Mouse (Mus musculus) lung, embryonic 16.5 days (tissue): ENCODE data around the gene Med13. TPM values are rescaled to one million over a fixed set of nuclear protein-coding genes. Genes with fewer than 3 reads are reported as not detected.

Source experiments
- ATAC-seq: fragments of 200-750 bp; cut with Nextera tagmentation; 2 replicates; pipeline ENCODE4 v1.8.0; 2017; ENCODE audit warnings: low read depth, mild to moderate bottlenecking, moderate library complexity
- H3K27ac ChIP-seq: fragments of 300-500 bp; sonication (generic); 2 replicates; pipeline ENCODE4 v1.5.1; 2014; ENCODE audit warnings: mild to moderate bottlenecking, control low read depth, low read length
- H3K27me3 ChIP-seq: fragments of 300-500 bp; sonication (generic); 2 replicates; pipeline ENCODE4 v1.6.1; 2014; ENCODE audit warnings: low read depth, low read length, mixed read lengths; ENCODE audit not compliant: control insufficient read depth, insufficient read depth
- H3K36me3 ChIP-seq: fragments of 300-500 bp; sonication (generic); 2 replicates; pipeline ENCODE4 v1.6.1; 2014; ENCODE audit warnings: low read length; ENCODE audit not compliant: control insufficient read depth, insufficient read depth
- H3K4me1 ChIP-seq: fragments of 300-500 bp; sonication (generic); replicated peaks from 2 replicates; pipeline ENCODE4 v1.6.1; 2014; ENCODE audit warnings: low read length, mixed read lengths; ENCODE audit not compliant: control insufficient read depth, insufficient read depth
- H3K4me2 ChIP-seq: fragments of 300-500 bp; sonication (generic); 2 replicates; pipeline ENCODE4 v1.6.1; 2014; ENCODE audit warnings: low read depth, low read length, control low read depth
- H3K4me3 ChIP-seq: fragments of 300-500 bp; sonication (generic); 2 replicates; pipeline ENCODE4 v1.5.1; 2014; ENCODE audit warnings: mild to moderate bottlenecking, low read length, control low read depth
- H3K9ac ChIP-seq: fragments of 300-500 bp; sonication (generic); 2 replicates; pipeline ENCODE4 v1.6.1; 2014; ENCODE audit warnings: low read length, control low read depth
- H3K9me3 ChIP-seq: fragments of 300-500 bp; sonication (generic); 2 replicates; pipeline ENCODE4 v1.6.1; 2016; ENCODE audit warnings: low read length; ENCODE audit not compliant: control insufficient read depth
- WGBS: fragments of 180-500 bp; shearing (Covaris S2); extraction: QIAGEN DNeasy Blood & Tissue Kit; methylation state at CpG from one replicate; pipeline ENCODE4 v1.1.7; 2014; 5-methylcytosine and 5-hydroxymethylcytosine counted together
- polyA plus RNA-seq: library from polyadenylated mRNA; unstranded; fragments of >200 nt; fragmentation: Nextera tagmentation; extraction: Ambion mirVana; gene quantifications from 2 replicates; pipeline ENCODE4 v1.2.1, GENCODE M21; 2015

Gene Med13
- polyA plus RNA-seq, 1 experiment from 2014 or later, result 7.5 TPM

GRCm38 (mm10) chr11:86278442-86279102 lies 78.8 kb downstream of the Med13 start:
- WGBS, result 91% methylated on average over 6 of the region's 6 CpGs

DNA sequence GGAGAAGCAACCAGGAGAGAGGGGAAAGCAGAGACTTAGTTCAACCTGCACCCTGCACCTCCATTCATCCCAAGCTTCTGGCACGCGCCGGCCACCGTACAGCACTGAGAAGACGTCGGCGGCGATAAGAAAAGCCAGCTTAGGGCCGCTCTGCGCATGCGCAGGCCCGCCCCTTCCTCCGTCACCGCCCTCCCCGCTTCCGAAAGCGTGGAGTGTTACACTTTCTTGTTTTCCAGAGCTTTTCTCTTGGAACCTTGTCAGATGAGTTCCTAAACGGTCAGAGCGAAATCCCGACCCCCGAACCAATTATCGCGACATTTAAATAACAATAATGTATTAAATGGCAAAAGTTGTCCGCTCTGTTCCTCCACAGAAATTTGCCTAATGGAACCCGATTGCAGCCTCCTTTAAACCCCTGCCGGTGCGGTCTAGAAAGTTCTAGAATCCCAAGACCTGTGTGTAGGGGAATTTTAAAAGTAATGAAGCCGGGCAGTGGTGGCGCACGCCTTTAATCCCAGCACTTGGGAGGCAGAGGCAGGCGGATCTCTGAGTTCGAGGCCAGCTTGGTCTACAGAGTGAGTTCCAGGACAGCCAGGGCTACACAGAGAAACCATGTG lies 99.8 kb downstream of the Med13 start, which contains the start of gene Ints2:
Ints2 (minus strand) TSS at position 116 of the 617 bp plus-strand sequence.
- Histone ChIP-seq H3K9ac (peak within 1 kb of the TSS; percentile 91), H3K27ac (peak within 1 kb of the TSS; percentile 63), H3K4me2 (peak within 1 kb of the TSS; percentile 74), H3K27me3 (no peaks in the 10 kb centered on the region), H3K4me3 (peak within 1 kb of the TSS; percentile 60), H3K9me3 (no peaks in the 10 kb centered on the region), H3K4me1 (peaks cover 9% of the 10 kb centered on the region), H3K36me3 (no peaks in the 10 kb centered on the region)
- peak; percentile 98 for ATAC-seq
- WGBS, result 7% methylated on average over 32 of the region's 32 CpGs

More at GRCm38 (mm10) chr11:86278442-86279102, 78.8 kb downstream of the Med13 start:
- Histone ChIP-seq H3K4me1 (no peaks in the 10 kb centered on the region), H3K9ac (no peak overlapping the region), H3K4me2 (no peak overlapping the region), H3K4me3 (no peak overlapping the region), H3K36me3 (peaks cover 27% of the 10 kb centered on the region), H3K27me3 (no peaks in the 10 kb centered on the region), H3K9me3 (no peaks in the 10 kb centered on the region), H3K27ac (no peak overlapping the region)
- no peak for ATAC-seq

DNA sequence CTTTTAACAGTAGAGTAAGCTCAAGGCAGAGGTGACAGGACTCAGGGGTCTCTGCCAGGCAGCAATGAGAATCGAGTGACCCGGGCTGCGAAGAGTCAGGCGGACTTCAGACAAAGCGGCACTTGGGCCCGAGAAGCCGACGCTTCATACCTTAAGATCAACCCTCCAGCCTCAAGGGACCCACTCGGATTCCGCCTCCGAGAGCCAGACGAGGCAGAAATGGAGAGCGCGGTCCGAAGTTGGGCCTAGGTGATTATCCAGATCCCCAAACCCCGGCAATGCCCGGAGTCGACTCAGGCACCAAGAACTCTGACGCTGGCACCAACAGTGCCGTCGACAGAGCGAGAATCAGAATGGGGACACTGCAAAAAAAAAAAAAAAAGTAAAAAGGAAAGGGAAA lies 100.3 kb downstream of the Med13 start:
- under 1% methylated on average over 22 of the region's 22 CpGs for WGBS
- Histone ChIP-seq H3K4me1 (peaks cover 9% of the 10 kb centered on the region), H3K9ac (peak overlapping the region; percentile 91), H3K36me3 (peaks cover 4% of the 10 kb centered on the region), H3K9me3 (no peaks in the 10 kb centered on the region), H3K27me3 (no peaks in the 10 kb centered on the region), H3K27ac (peak overlapping the region; percentile 23), H3K4me3 (peak overlapping the region; percentile 60), H3K4me2 (peak overlapping the region; percentile 74)
- peak; percentile 36; the same call in 1 of the 2 replicates for ATAC-seq

GRCm38 (mm10) chr11:86253342-86253741 lies 104.1 kb downstream of the Med13 start:
- 75% methylated on average over 1 of the region's 1 CpGs for WGBS
- Histone ChIP-seq H3K4me3 (no peak overlapping the region), H3K9me3 (no peaks in the 10 kb centered on the region), H3K9ac (no peak overlapping the region), H3K36me3 (peaks cover 18% of the 10 kb centered on the region), H3K27ac (no peak overlapping the region), H3K27me3 (no peaks in the 10 kb centered on the region), H3K4me1 (peaks cover 9% of the 10 kb centered on the region), H3K4me2 (no peak overlapping the region)
- ATAC-seq, result no peak

DNA sequence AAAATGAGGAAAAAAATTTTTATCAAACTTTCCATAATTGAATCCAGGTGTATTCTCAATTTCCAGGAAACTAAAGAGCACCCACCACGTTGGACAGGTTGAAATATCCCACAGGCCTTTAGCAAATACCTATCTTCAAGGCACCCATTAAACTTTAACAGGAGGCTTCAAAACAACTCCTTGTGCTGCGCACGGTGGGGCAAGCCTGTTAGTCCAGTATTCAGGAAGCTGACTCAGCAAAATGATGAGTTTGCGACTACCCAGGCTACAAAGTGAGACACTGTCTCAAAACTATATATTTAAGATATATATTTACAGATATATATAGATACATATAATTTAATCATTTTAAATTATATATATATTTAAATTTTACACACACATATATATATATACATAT lies 125.0 kb downstream of the Med13 start:
- no peaks in the 10 kb centered on the region for H3K27me3 ChIP-seq
- no peak overlapping the region for H3K27ac ChIP-seq
- no peak overlapping the region for H3K4me3 ChIP-seq
- peaks cover 24% of the 10 kb centered on the region for H3K36me3 ChIP-seq
- ATAC-seq, result no peak
- no peaks in the 10 kb centered on the region for H3K4me1 ChIP-seq
- no peak overlapping the region for H3K4me2 ChIP-seq
- H3K9ac ChIP-seq, result no peak overlapping the region
- 63% methylated on average over 4 of the region's 4 CpGs for WGBS
- no peaks in the 10 kb centered on the region for H3K9me3 ChIP-seq

DNA sequence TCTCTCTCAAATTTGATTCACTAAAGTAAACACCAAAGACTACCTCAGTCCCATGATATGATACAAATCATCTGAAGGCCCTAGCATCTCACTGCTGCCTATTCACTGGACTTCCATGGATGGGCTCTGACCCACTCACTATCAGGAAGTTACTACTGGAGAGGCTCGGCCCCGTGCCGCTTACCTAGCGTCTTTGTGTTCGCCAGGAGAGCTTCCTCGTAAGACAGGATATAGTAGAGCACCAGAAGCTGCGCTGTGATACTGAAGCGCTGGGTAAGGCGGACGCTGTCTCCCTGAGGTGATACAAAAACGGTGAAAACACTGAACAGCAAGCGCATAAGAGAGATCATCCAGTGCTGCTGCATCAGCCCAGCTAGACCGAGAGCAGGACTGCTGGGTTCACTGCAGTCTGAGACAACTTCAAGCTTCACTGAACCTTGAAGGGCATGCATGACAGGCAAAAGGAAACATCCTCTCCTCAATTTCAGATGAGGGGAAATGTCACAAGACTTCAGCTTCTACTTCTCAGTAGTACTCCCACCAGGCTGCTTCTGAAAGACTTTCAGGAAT lies 125.5 kb downstream of the Med13 start:
- Histone ChIP-seq H3K36me3 (peaks cover 24% of the 10 kb centered on the region), H3K9ac (no peak overlapping the region), H3K27me3 (no peaks in the 10 kb centered on the region), H3K4me3 (no peak overlapping the region), H3K9me3 (no peaks in the 10 kb centered on the region), H3K4me1 (no peaks in the 10 kb centered on the region), H3K27ac (no peak overlapping the region), H3K4me2 (no peak overlapping the region)
- 91% methylated on average over 13 of the region's 13 CpGs for WGBS
- ATAC-seq, result no peak

GRCm38 (mm10) chr11:86226646-86227180 lies 130.7 kb downstream of the Med13 start:
- Histone ChIP-seq H3K9me3 (no peaks in the 10 kb centered on the region), H3K9ac (no peak overlapping the region), H3K4me3 (no peak overlapping the region), H3K4me2 (no peak overlapping the region), H3K4me1 (no peaks in the 10 kb centered on the region), H3K36me3 (peaks cover 14% of the 10 kb centered on the region), H3K27me3 (no peaks in the 10 kb centered on the region), H3K27ac (no peak overlapping the region)
- ATAC-seq, result no peak
- WGBS, result 79% methylated on average over 8 of the region's 8 CpGs

- Histone ChIP-seq H3K9ac (no peak overlapping the region), H3K36me3 (peaks cover 12% of the 10 kb centered on the region), H3K27me3 (no peaks in the 10 kb centered on the region), H3K9me3 (no peaks in the 10 kb centered on the region), H3K4me2 (no peak overlapping the region), H3K4me1 (no peaks in the 10 kb centered on the region), H3K4me3 (no peak overlapping the region), H3K27ac (no peak overlapping the region)
- ATAC-seq, result no peak
- WGBS, result 89% methylated on average over 4 of the region's 4 CpGs
Measured at GRCm38 (mm10) chr11:86225761-86226160, 131.6 kb downstream of the Med13 start.
